Comparison of ENCODE assay signal across 8 mouse cellular contexts in the genomic region with DNA sequence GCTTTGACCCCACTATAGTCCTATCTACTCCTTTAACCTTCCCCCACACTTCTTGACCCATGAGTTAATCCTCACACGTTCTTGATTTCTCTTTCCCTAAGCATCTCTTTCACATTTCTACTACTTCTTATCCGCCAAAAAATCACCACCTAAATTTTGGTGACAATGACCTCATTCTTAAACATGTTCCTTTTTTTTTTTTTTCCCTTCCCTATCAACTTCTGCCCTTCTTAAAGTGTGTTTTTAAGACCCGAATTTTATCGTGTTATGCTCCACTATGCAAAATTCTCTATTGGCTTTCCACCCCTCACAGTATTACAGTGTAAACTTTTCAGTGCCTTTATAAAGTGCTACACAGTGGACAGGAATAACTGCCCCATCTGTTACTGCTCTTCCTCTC. TPM values are rescaled to one million over a fixed set of nuclear protein-coding genes. Genes with fewer than 3 reads are reported as not detected.
A peak's percentile ranks its signal among the peaks of the same experiment; 100 is the strongest.
DNase-seq lines count a peak whose midpoint lies in the region; ATAC-seq lines count a peak whose summit lies in the region.
"Had no signal": no experiment of that assay in that cellular context is flagged by ENCODE, and none has a peak within 500 bp of the region (broad histone marks: within the 10 kb centered on the region; RNA-seq: fewer than 3 reads in every experiment).

No protein-coding gene starts in this region.

- no peak overlapping the region for H3K4me3 ChIP-seq in neural tube, embryonic 11.5 days (ENCODE audit: low read depth, low read length)
- H3K4me3 ChIP-seq in hindbrain, embryonic 10.5 days: peak overlapping the region; percentile 79
- no peak overlapping the region for H3K4me3 ChIP-seq in liver, embryonic 16.5 days (ENCODE audit: low read depth, low read length)

- H3K27ac ChIP-seq in neural tube, embryonic 11.5 days (ENCODE audit: low read depth, low read length): no peak overlapping the region
- H3K27ac ChIP-seq in hindbrain, embryonic 10.5 days: no peak overlapping the region
- no peak overlapping the region; the same call in 1 of the 2 replicates for H3K27ac ChIP-seq in liver, embryonic 16.5 days (ENCODE audit: low read length)

- WGBS in neural tube, embryonic 11.5 days: 85% methylated on average over 4 of the region's 4 CpGs
- 82% methylated on average over 4 of the region's 4 CpGs for WGBS in hindbrain, embryonic 10.5 days
- WGBS in liver, embryonic 16.5 days (ENCODE audit: insufficient replicate concordance): 52% methylated on average over 4 of the region's 4 CpGs

- no peak for ATAC-seq in neural tube, embryonic 11.5 days (ENCODE audit: insufficient read depth, low FRiP score, low TSS enrichment)
- no peak for ATAC-seq in liver, embryonic 16.5 days (ENCODE audit: low read depth)

- no peak overlapping the region for H3K9ac ChIP-seq in neural tube, embryonic 11.5 days (ENCODE audit: low read length)
- H3K9ac ChIP-seq in liver, embryonic 16.5 days (ENCODE audit: low read depth, low read length): no peak overlapping the region

- H3K4me1 ChIP-seq in neural tube, embryonic 11.5 days (ENCODE audit: control insufficient read depth, insufficient read depth, low read length): no peaks in the 10 kb centered on the region; the same call in 1 of the 2 replicates
- peaks cover 22% of the 10 kb centered on the region for H3K4me1 ChIP-seq in hindbrain, embryonic 10.5 days (replicated peaks)
- H3K4me1 ChIP-seq in liver, embryonic 16.5 days (ENCODE audit: control insufficient read depth, low read depth, low read length): peaks cover 13% of the 10 kb centered on the region

- H3K36me3 ChIP-seq in neural tube, embryonic 11.5 days (ENCODE audit: control insufficient read depth, insufficient read depth, low read length): 0 out of 2 replicates have a peak, but pooled peaks cover 2% of the 10 kb centered on the region
- peaks cover 32% of the 10 kb centered on the region for H3K36me3 ChIP-seq in hindbrain, embryonic 10.5 days
- peaks cover 6% of the 10 kb centered on the region for H3K36me3 ChIP-seq in liver, embryonic 16.5 days (ENCODE audit: control insufficient read depth, insufficient read depth)

- no peaks in the 10 kb centered on the region for H3K27me3 ChIP-seq in neural tube, embryonic 11.5 days (ENCODE audit: control insufficient read depth, insufficient read depth, low read length)
- no peaks in the 10 kb centered on the region for H3K27me3 ChIP-seq in hindbrain, embryonic 10.5 days (ENCODE audit: insufficient read depth, poor library complexity, severe bottlenecking)
- H3K27me3 ChIP-seq in liver, embryonic 16.5 days (ENCODE audit: control insufficient read depth, insufficient read depth, low read depth, low read length): no peaks in the 10 kb centered on the region

- H3K4me2 ChIP-seq in neural tube, embryonic 11.5 days (ENCODE audit: low read depth): peak overlapping the region; percentile 39
- peak overlapping the region; percentile 73 for H3K4me2 ChIP-seq in liver, embryonic 16.5 days (ENCODE audit: low read depth, low read length)

- H3K9me3 ChIP-seq in neural tube, embryonic 11.5 days (ENCODE audit: control insufficient read depth, low read length): no peaks in the 10 kb centered on the region
- H3K9me3 ChIP-seq in hindbrain, embryonic 10.5 days: no peaks in the 10 kb centered on the region
- H3K9me3 ChIP-seq in liver, embryonic 16.5 days (replicated peaks; ENCODE audit: control insufficient read depth, low read length): no peaks in the 10 kb centered on the region

- intact Hi-C loops in left cerebral cortex, postnatal 14 days (cut with DNase I): loop anchor here (5.0 kb wide), 1 partner anchor 71 kb away; a partner anchor contains a TSS

- DNase-seq in neural tube, embryonic 11.5 days (ENCODE audit: low spot score): no peak
- no peak for DNase-seq in neural tube, embryonic 10.5 days (ENCODE audit: extremely low spot score, low spot score)
- DNase-seq in hindbrain, embryonic 10.5 days (ENCODE audit: low spot score): no peak
- no peak for DNase-seq in layer of hippocampus, adult 9-10 months (ENCODE audit: low spot score)
- DNase-seq in left cerebral cortex, adult 9 months (ENCODE audit: low spot score in 2 of 2): no peak
- DNase-seq in left cerebral cortex, postnatal 14 days (ENCODE audit: low spot score in 2 of 2): no peak
- DNase-seq: kidney, adult 9 months had no signal

RNA-seq across cellular contexts. Expression of a gene that starts 1.5 kb away (rescaled TPM):
- 33.8 and 37.1 TPM in 2 replicates for polyA plus RNA-seq in neural tube, embryonic 11.5 days (2014; fragmentation: Nextera tagmentation; extraction: Ambion mirVana)
- polyA plus RNA-seq in hindbrain, embryonic 10.5 days (2016; fragmentation: Nextera tagmentation; extraction: Ambion mirVana): 29.8 and 32.7 TPM in 2 replicates
- 12.0 and 13.1 TPM in 2 replicates for polyA plus RNA-seq in liver, embryonic 16.5 days (2015; fragmentation: Nextera tagmentation; extraction: Ambion mirVana)
- 10 to 100 TPM; 14.0 to 14.2 TPM for total RNA-seq in left cerebral cortex, postnatal 14 days (2021)
